Mouse (Mus musculus) cerebellum, adult (tissue): ENCODE results near the gene Akt1s1.

Source experiments
- ATAC-seq: cut with Nextera tagmentation; 2 replicates; pipeline ENCODE4 v1.9.2; 2017; ENCODE audit warnings: mild to moderate bottlenecking, moderate library complexity, mixed read lengths; ENCODE audit not compliant: insufficient number of reproducible peaks, low FRiP score, low TSS enrichment

Gene Akt1s1

GRCm38 (mm10) chr7:44823409-44823808, 25.4 kb upstream of the Akt1s1 start:
- no peak for ATAC-seq

DNA sequence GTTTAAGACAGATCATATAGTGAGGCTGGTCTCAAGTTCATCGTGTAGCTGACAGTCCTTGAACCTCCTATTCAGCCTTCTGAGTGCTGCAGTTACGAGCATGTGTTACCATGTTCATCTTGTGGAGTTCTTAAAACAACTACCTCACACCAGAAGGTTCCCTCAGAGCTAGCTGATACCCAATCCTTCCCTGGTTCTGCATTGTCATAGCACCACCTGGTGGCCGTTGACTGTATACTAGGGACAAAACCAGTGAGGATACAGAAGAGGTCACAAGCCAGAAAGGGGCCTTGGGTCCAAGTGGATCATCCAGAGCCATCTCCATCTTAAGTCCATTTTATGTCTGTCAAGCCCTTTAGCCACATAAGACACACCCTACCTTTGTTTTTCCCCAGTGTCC, 23.9 kb upstream of the Akt1s1 start:
- 0 out of 2 replicates have a peak, but pooled peaks have one; percentile 58 for ATAC-seq

DNA sequence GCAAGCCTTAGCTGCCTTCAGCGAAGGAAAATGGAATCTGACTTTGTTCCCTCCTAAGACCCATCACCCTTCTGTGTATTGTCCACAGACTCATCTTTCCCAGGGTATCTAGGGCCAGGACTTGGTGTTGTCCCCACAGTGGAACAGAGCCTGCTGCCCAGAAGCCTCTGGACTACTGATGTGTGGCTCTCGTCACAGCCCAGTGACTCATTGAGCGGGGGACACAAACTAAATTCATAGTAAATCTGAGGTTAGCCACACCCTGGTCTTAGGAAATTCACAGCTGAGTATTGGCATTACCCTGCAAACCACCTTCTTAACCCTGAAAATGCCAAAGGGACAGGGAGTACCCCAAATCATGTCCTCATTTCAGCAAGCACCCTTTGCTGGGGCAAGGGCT, 22.0 kb upstream of the Akt1s1 start:
- no peak for ATAC-seq

- ATAC-seq: no peak
Measured at GRCm38 (mm10) chr7:44828706-44829105, 20.1 kb upstream of the Akt1s1 start.

DNA sequence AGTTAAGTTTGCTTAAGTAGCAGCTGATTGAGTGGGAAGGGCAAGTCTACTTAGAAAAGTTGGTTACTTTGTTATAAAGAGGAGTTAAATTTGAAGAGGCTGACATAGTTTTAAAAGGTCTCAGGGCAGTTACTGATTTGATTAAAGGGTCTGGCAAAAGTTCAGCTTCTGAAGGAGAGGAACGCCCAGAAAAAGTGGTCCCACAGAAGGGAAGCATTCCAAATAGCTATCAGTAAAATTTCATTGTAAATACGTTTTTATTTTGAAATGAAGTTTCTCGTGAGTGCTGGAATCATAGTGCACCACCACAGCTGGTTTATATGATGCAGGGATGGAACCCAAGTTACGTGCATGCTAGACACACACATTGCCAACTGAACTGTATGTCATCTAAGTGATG, 16.0 kb upstream of the Akt1s1 start:
- no peak for ATAC-seq

- no peak for ATAC-seq
Measured at GRCm38 (mm10) chr7:44835373-44836015, 13.3 kb upstream of the Akt1s1 start.

GRCm38 (mm10) chr7:44836016-44836404, 12.8 kb upstream of the Akt1s1 start:
- ATAC-seq: no peak

DNA sequence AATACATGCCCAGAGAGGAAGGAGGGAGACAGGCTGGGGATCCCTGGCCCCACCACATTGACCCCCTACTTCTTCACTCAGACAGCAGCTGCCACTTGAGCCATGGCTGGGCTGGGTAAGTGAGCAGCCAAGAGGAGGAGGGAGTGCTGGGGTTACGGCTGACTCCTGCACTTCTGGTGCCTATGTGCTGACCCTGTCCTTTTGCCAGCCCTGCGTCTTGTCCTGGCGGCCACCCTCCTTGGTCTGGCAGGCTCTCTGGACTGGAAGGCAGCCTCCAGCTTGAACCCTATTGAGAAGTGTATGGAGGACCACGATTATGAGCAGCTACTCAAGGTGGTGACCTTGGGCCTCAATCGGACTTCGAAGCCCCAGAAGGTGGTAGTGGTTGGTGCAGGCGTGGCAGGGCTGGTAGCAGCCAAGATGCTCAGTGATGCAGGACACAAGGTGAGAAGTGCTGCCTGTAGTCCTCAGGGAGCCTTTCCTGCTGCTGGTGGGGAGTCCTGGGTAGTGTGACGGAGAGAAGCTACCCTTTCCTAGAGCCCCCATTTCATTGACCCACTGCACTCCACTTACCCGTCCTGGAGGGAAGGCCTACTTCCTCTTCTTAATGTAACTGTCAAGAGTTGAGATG, 12.3 kb upstream of the Akt1s1 start:
- ATAC-seq: no peak

GRCm38 (mm10) chr7:44838073-44838472, 10.7 kb upstream of the Akt1s1 start:
- ATAC-seq: no peak

DNA sequence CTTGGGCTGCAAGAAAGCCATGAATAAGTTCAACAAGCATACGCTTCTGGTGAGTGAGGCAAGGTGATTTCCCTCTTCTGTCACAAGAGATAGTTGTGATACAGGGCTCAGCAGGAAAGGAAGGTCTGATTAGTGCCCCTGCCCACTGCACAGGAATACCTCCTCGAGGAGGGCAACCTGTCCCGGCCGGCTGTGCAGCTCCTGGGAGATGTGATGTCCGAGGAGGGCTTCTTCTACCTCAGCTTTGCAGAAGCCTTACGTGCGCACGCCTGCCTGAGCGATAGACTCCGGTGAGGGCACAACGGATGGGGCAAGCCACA, 9.7 kb upstream of the Akt1s1 start:
- no peak for ATAC-seq

- ATAC-seq: no peak
Measured at GRCm38 (mm10) chr7:44839491-44840191, 9.2 kb upstream of the Akt1s1 start.

DNA sequence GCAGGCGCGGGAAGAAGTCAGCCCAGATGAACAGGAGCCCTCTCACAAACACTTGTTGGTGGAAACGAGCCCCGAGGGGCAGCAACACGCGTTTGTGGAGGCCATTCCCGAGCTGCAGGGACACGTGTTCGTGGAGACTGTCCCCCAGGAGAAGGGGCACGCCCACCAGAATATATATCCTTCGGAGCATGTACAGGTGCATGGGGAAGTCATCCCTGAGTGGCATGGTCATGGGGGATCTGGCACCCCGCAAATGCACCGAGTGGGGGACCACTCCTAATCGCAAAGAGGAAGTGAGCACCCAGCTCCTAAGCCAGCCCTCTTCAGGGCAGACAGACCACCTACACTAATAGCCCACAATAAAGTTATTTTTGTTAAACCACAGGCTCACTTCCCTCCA, 8.4 kb upstream of the Akt1s1 start:
- ATAC-seq: no peak

DNA sequence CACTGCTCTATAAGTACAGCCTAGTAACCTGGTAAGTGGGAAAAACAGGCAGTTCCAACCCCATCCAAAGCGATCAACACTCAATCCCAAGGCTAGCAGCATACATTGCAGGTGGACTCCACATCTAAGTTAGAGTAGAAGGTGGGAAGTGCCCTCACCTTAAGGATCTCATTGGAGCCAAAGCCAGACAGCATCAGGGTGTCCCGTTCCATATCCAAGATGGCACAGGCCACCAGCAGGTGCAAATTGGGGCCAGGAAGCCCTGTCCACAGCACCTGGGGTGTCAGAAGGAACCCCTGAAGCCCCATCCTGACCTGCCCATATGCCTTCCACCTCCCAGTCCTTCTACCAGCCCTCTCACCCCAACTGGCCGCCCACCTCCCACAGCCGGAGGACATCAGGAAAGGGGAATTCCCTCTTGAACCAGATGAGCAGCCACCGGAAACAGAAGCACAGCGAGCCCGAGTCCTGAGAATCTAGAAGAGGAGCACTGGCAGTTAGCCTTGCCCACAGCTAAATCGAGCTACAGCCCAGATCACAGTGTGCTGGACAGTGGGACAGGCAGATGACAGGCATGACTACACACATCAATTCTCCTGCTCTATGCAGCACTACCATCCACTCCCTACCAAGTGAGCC, 6.8 kb upstream of the Akt1s1 start:
- ATAC-seq: no peak

DNA sequence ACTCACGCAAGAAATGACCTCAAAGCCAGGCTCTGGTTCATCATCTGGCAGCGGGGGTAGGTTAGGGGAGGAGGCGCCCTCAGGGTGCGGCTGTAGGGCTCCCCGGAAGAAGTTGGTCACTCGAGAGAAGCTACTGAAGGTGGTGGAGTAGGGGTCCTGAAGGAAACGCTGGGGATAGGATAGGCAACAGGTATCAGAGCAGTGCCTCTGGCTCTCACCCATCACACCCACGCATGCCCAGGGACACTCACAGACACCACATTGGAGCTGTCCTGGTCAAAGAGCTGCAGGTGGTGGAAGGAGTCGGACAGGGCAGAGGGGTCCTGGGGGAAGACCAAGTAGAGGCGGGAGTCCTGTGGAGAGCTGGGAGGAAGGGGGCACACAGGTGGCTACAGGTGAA, 3.8 kb upstream of the Akt1s1 start:
- no peak for ATAC-seq

DNA sequence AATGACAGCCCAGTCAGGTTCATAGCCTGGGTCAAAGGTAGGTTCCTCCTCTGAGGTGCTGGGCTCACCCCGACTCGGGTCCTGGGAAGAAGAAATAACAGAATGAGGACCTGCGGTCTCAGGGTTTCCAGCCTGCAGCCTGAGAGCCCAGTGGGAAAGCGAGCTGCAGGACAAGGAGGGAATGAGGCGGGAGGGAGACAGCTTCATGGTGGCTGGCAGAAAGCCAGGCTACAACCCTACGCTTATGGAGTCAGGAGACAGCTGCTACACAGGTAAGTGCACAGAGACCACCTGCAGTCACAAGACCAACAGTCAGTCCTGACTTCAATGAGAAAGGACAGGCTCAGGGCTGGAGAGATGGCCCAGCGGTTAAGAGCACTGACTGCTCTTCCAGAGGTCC, 2.0 kb upstream of the Akt1s1 start:
- no peak for ATAC-seq

- ATAC-seq: no peak
Measured at GRCm38 (mm10) chr7:44847772-44848171, 1.0 kb upstream of the Akt1s1 start.

GRCm38 (mm10) chr7:44849416-44850111, 773 bp downstream of the Akt1s1 start:
- ATAC-seq: peak; percentile 22; the same call in 1 of the 2 replicates

- ATAC-seq: no peak
Measured at GRCm38 (mm10) chr7:44850146-44850545, 1.4 kb downstream of the Akt1s1 start.

DNA sequence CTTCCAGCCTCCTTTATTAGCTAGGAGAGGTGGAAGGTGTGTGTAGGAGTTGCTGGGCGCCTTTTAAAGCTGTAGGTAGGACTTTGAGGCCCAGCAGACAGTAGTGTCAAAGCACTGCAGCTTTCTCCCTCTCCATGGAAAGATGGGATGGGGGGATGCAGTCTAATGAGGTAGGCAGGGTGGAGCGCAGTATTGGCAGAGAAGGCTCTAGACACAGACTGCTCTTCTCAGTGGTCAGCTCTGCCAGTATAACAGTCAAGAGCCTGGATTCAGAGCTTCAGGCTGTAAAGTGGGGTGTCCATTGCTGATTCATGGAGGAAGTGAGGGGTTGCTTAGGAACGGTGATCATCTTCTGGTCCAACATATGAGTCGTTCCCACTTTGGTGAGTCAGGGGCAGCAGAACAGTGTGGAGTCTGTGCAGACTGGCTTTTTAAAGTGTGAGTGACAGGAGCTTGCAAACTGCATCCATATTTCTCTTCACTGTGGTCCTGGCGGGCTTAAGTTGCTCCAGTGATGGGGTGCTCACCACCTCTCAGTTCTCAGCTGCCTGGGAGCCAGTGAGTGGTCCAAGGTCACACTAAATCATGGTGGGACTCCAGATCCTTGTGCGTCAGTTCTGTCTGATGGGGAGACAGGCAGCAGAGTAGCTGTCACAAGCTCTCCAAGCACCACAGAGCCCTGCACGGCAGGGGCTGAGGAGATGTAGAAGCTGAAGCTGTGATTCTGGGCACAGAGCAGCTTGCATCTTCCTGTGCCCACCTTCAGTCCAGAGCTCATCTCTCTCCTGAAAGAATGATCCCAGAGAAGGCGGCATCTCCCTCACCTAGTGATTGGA, 2.2 kb downstream of the Akt1s1 start:
- no peak for ATAC-seq

DNA sequence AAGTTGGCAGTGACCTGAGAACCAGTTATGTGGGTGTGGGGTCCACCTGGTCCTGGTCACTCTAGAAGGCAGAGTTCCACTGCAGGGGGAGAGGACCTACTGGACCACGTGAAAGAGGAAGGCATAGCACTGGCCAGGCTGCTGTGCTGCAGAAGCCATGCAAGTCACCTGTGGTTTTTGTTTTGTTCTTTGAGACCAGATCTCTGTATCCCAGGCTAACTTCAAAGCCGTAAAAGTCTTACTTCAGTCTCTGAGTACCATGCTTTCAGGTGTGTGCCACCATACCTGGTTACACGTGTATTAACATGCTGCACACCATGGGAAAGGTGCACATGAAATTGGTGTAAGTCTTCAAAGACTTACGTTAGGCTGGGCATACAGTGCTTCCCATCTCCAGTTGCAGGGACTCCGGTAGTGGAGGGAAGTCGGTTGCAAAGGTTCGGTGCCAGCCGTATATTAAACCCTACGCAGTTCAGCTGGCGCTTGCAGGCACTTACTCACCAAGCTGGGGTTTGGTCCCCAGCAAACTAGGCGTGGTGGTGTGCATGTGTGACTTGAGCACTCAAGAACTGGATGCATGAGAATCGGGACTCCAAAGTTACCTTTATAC, 2.9 kb downstream of the Akt1s1 start:
- no peak for ATAC-seq
